Mouse (Mus musculus) liver, postnatal 0 days (tissue): Measurements from ENCODE around the gene Zcchc14.

ENCODE experiments used
- CTCF ChIP-seq: sonication (generic); IDR thresholded peaks from 2 replicates; pipeline ENCODE4 v1.5.1; 2016; ENCODE audit warnings: antibody characterized with exemption, low read depth
- EP300 ChIP-seq: IDR thresholded peaks from 2 replicates; pipeline ENCODE4 v1.6.1; 2016; ENCODE audit warnings: antibody characterized with exemption, low read depth, mild to moderate bottlenecking

GRCm38 (mm10) chr8:121685419-121685818 lies 32.7 kb upstream of the Zcchc14 start:
- peak; percentile 74 for TF ChIP-seq CTCF
- no peak for TF ChIP-seq EP300
